Mouse (Mus musculus) liver, postnatal 0 days (tissue): Measurements from ENCODE around the gene AC129217.1.

Source experiments
- CTCF ChIP-seq: sonication (generic); IDR thresholded peaks from 2 replicates; pipeline ENCODE4 v1.5.1; 2016; ENCODE audit warnings: antibody characterized with exemption, low read depth
- EP300 ChIP-seq: IDR thresholded peaks from 2 replicates; pipeline ENCODE4 v1.6.1; 2016; ENCODE audit warnings: antibody characterized with exemption, low read depth, mild to moderate bottlenecking

GRCm38 (mm10) chr19:8786008-8786781 lies 43.4 kb upstream of the AC129217.1 start, which contains the start of gene Taf6l:
- TF ChIP-seq CTCF, result peak; percentile 48
- no peak for TF ChIP-seq EP300
